Mouse (Mus musculus) lung, postnatal 0 days (tissue): ENCODE results near the gene Mtmr6.

Source experiments
- CTCF ChIP-seq: IDR thresholded peaks from 2 replicates; pipeline ENCODE4 v1.5.1; 2016; ENCODE audit warnings: antibody characterized with exemption, mild to moderate bottlenecking
- EP300 ChIP-seq: IDR thresholded peaks from 2 replicates; pipeline ENCODE4 v1.6.1; 2016; ENCODE audit warnings: antibody characterized with exemption, mild to moderate bottlenecking, control low read depth

GRCm38 (mm10) chr14:60252004-60253000 lies 12.7 kb upstream of the Mtmr6 start:
- peak; percentile 4; the same call in 1 of the 2 replicates for TF ChIP-seq CTCF
- TF ChIP-seq EP300 = no peak
